Mouse (Mus musculus): ENCODE results near the gene Bmt2. TPM values are rescaled to one million over a fixed set of nuclear protein-coding genes. Genes with fewer than 3 reads are reported as not detected.

Bmt2 gene
- total RNA-seq, 2 experiments from 2014 or later, result 25.7 to 27.9 TPM

DNA sequence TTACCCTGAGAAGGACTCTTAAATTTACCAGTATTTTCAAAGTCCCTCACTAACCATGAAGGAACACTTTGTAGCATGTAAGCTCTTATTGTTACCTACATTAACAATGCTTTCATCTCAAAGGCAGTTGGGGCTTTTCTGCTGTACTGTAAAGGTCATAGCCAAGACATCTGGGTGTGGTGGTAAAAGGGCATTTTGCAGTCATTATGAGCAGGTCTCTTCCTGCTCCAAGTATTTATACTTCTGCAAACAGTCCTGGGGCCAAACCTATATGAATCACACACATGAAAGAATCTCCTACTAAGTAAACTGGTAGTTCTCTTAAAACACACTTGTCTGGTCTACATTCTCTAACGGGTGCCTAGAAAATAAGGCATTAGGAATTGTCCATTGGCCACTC is 95.7 kb downstream of the Bmt2 start:
- intact Hi-C loops (cut with DNase I), result no loop called here

More for the DNA sequence above, 95.7 kb downstream of the Bmt2 start:
- DNase-seq (ENCODE audit: low spot score in 2 of 2), result no peak

Other genes starting within 250 kb of the Bmt2 start
- 10 to 100 TPM; 14.0 to 14.2 TPM for gene Tmem168, start 69.9 kb downstream of the Bmt2 start, total RNA-seq (2021)
- 10 to 100 TPM; 51.5 to 55.8 TPM for gene Gpr85, start 162.0 kb upstream of the Bmt2 start, total RNA-seq (2021)
- 10 to 100 TPM; 40.5 to 40.6 TPM for gene 2610001J05Rik, start 193.6 kb upstream of the Bmt2 start, total RNA-seq (2021)

Data from left cerebral cortex, postnatal 14 days (tissue).